Mouse (Mus musculus): ENCODE measurements around the gene Bglap3. TPM values are rescaled to one million over a fixed set of nuclear protein-coding genes. Genes with fewer than 3 reads are reported as not detected.
"Not testable (repeated sequence)": the region's sequence is repeated elsewhere in the genome, so short reads cannot be mapped to it uniquely, and the experiment has no call there.

Bglap3 gene
- polyA plus RNA-seq, 1 experiment: 14.7 TPM

- H3K4me3 ChIP-seq (ENCODE audit: insufficient read depth, low read length); H3K27ac ChIP-seq (ENCODE audit: insufficient read depth, low read length); H3K4me1 ChIP-seq (ENCODE audit: control insufficient read depth, insufficient read depth, low read length): not testable (repeated sequence)
Observed at GRCm38 (mm10) chr3:88375750-88376626, 3.4 kb upstream of the Bglap3 start.

GRCm38 (mm10) chr3:88368511-88368910 lies 4.0 kb downstream of the Bglap3 start:
- H3K4me1 ChIP-seq (ENCODE audit: control insufficient read depth, insufficient read depth, low read length); H3K27ac ChIP-seq (ENCODE audit: insufficient read depth, low read length); H3K4me3 ChIP-seq (ENCODE audit: insufficient read depth, low read length): not testable (repeated sequence)

GRCm38 (mm10) chr3:88367517-88367916 lies 5.0 kb downstream of the Bglap3 start:
- H3K27ac ChIP-seq (ENCODE audit: insufficient read depth, low read length); H3K4me1 ChIP-seq (ENCODE audit: control insufficient read depth, insufficient read depth, low read length): not testable (repeated sequence)

GRCm38 (mm10) chr3:88366830-88367428 lies 5.6 kb downstream of the Bglap3 start:
- not testable (repeated sequence) for H3K27ac ChIP-seq (ENCODE audit: insufficient read depth, low read length); H3K4me1 ChIP-seq (ENCODE audit: control insufficient read depth, insufficient read depth, low read length)
- peak overlapping the region; percentile 42 for H3K4me3 ChIP-seq (ENCODE audit: insufficient read depth, low read length)

More at GRCm38 (mm10) chr3:88367517-88367916, 5.0 kb downstream of the Bglap3 start:
- not testable (repeated sequence) for H3K4me3 ChIP-seq (ENCODE audit: insufficient read depth, low read length)

- Histone ChIP-seq H3K4me1 (ENCODE audit: control insufficient read depth, insufficient read depth, low read length) (peaks cover 2% of the 10 kb centered on the region; the same call in 1 of the 2 replicates), H3K27ac (ENCODE audit: insufficient read depth, low read length) (no peak overlapping the region), H3K4me3 (ENCODE audit: insufficient read depth, low read length) (no peak overlapping the region)
- TF ChIP-seq CTCF (IDR thresholded peaks at IDR 0.05; ENCODE audit: extremely low read depth, insufficient read depth, low read length) (no peak), POLR2A (IDR thresholded peaks at IDR 0.05; ENCODE audit: extremely low read depth, insufficient read depth, low read length) (no peak)
Observed at GRCm38 (mm10) chr3:88365705-88366361, 6.7 kb downstream of the Bglap3 start.

GRCm38 (mm10) chr3:88364337-88364736 lies 8.2 kb downstream of the Bglap3 start, which contains the start of gene Paqr6:
Gene Paqr6, plus strand, starts transcription at chr3:88364584.
- H3K4me3 ChIP-seq (ENCODE audit: insufficient read depth, low read length): no peak within 1 kb of the TSS
- TF ChIP-seq CTCF (IDR thresholded peaks at IDR 0.05; ENCODE audit: extremely low read depth, insufficient read depth, low read length) (no peak), POLR2A (IDR thresholded peaks at IDR 0.05; ENCODE audit: extremely low read depth, insufficient read depth, low read length) (no peak)
- peaks cover 2% of the 10 kb centered on the region; the same call in 1 of the 2 replicates for H3K4me1 ChIP-seq (ENCODE audit: control insufficient read depth, insufficient read depth, low read length)
- H3K27ac ChIP-seq (ENCODE audit: insufficient read depth, low read length): peak within 1 kb of the TSS; percentile 53

GRCm38 (mm10) chr3:88363700-88364099 lies 8.8 kb downstream of the Bglap3 start:
- TF ChIP-seq POLR2A (IDR thresholded peaks at IDR 0.05; ENCODE audit: extremely low read depth, insufficient read depth, low read length) (no peak), CTCF (IDR thresholded peaks at IDR 0.05; ENCODE audit: extremely low read depth, insufficient read depth, low read length) (no peak)
- peak overlapping the region; percentile 53 for H3K27ac ChIP-seq (ENCODE audit: insufficient read depth, low read length)
- no peak overlapping the region for H3K4me3 ChIP-seq (ENCODE audit: insufficient read depth, low read length)
- H3K4me1 ChIP-seq (ENCODE audit: control insufficient read depth, insufficient read depth, low read length): peaks cover 2% of the 10 kb centered on the region; the same call in 1 of the 2 replicates

- Histone ChIP-seq H3K4me3 (ENCODE audit: insufficient read depth, low read length) (no peak overlapping the region), H3K4me1 (ENCODE audit: control insufficient read depth, insufficient read depth, low read length) (peaks cover 2% of the 10 kb centered on the region; the same call in 1 of the 2 replicates), H3K27ac (ENCODE audit: insufficient read depth, low read length) (peak overlapping the region; percentile 76)
- TF ChIP-seq POLR2A (IDR thresholded peaks at IDR 0.05; ENCODE audit: extremely low read depth, insufficient read depth, low read length) (no peak), CTCF (IDR thresholded peaks at IDR 0.05; ENCODE audit: extremely low read depth, insufficient read depth, low read length) (no peak)
Observed at GRCm38 (mm10) chr3:88361612-88362313, 10.8 kb downstream of the Bglap3 start.

- Histone ChIP-seq H3K4me3 (ENCODE audit: insufficient read depth, low read length) (no peak overlapping the region), H3K27ac (ENCODE audit: insufficient read depth, low read length) (no peak overlapping the region), H3K4me1 (ENCODE audit: control insufficient read depth, insufficient read depth, low read length) (peaks cover 2% of the 10 kb centered on the region; the same call in 1 of the 2 replicates)
- no peak for TF ChIP-seq CTCF (IDR thresholded peaks at IDR 0.05; ENCODE audit: extremely low read depth, insufficient read depth, low read length)
- no peak for TF ChIP-seq POLR2A (IDR thresholded peaks at IDR 0.05; ENCODE audit: extremely low read depth, insufficient read depth, low read length)
Observed at GRCm38 (mm10) chr3:88361096-88361495, 11.4 kb downstream of the Bglap3 start.
